Comparison of ENCODE assay signal across 25 mouse cellular contexts in genomic region chr5:128609091-128609490, GRCm38 (mm10). TPM values are rescaled to one million over a fixed set of nuclear protein-coding genes. Genes with fewer than 3 reads are reported as not detected.
"Had no signal": no experiment of that assay in that cellular context is flagged by ENCODE, and none has a peak within 500 bp of the region (broad histone marks: within the 10 kb centered on the region; RNA-seq: fewer than 3 reads in every experiment).

No protein-coding gene starts in this region.

- H3K27ac ChIP-seq: embryonic facial prominence, embryonic 10.5 days; embryonic facial prominence, embryonic 12.5 days; embryonic facial prominence, embryonic 13.5 days; embryonic facial prominence, embryonic 15.5 days; forebrain, embryonic 10.5 days; forebrain, embryonic 12.5 days; forebrain, embryonic 13.5 days; forebrain, embryonic 15.5 days; gastrocnemius, adult 2 months; heart, adult 2 months had no signal

- DNase-seq: cerebellum, adult 9-11 months; cerebellum, postnatal 10 days; cerebellum, postnatal 14 days; cerebellum, postnatal 25 days; cerebellum, postnatal 36 days; embryo, embryonic 11 days; forebrain, postnatal 0 days; gastrocnemius, adult 2 months; gastrocnemius, postnatal 10 days; gastrocnemius, postnatal 14 days; gastrocnemius, postnatal 25 days; gastrocnemius, postnatal 36 days; heart, adult 11 months; heart, adult 18-20 months; heart, adult 2 months had no signal

- H3K27me3 ChIP-seq: embryonic facial prominence, embryonic 15.5 days had no signal

- H3K4me3 ChIP-seq: embryonic facial prominence, embryonic 10.5 days; embryonic facial prominence, embryonic 12.5 days; embryonic facial prominence, embryonic 13.5 days; embryonic facial prominence, embryonic 15.5 days; erythroblast, embryonic 14.5 days; forebrain, embryonic 10.5 days; forebrain, embryonic 12.5 days; forebrain, embryonic 13.5 days; forebrain, embryonic 15.5 days; gastrocnemius, adult 2 months; heart, adult 2 months had no signal

- H3K9me3 ChIP-seq: embryonic facial prominence, embryonic 10.5 days; embryonic facial prominence, embryonic 12.5 days; embryonic facial prominence, embryonic 13.5 days; embryonic facial prominence, embryonic 15.5 days; forebrain, embryonic 10.5 days; forebrain, embryonic 12.5 days; forebrain, embryonic 13.5 days; forebrain, embryonic 15.5 days had no signal

- H3K36me3 ChIP-seq: embryonic facial prominence, embryonic 12.5 days; embryonic facial prominence, embryonic 13.5 days; embryonic facial prominence, embryonic 15.5 days; forebrain, embryonic 10.5 days; forebrain, embryonic 12.5 days; forebrain, embryonic 15.5 days had no signal

RNA-seq across cellular contexts. Expression of gene Fzd10, which starts 8.4 kb away (rescaled TPM):
- total RNA-seq: granulocyte monocyte progenitor cell, adult 5-6 weeks; heart, adult 2 months had no signal
- polyA plus RNA-seq: erythroblast, embryonic 14.5 days had no signal
